Mouse (Mus musculus): ENCODE measurements around the gene 1300017J02Rik.

Gene 1300017J02Rik

DNA sequence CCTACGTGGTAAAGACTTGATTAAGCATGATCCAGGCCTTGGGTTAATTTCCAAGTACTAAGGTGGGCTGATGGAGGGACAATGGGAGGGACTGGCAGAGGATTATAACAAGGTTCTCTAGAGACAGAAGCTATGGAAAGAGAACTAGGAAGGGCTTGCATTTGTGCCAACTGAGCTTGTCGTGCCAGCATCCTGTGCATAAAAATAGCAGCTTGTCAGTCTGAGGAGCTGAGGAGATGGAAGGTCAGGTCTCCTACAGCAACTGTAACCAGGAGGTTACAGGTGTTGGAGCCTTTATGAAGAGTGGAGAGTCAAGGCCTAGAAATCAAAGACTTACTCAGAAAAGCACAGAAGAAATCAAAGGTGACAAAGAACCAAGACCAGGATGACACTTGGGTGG is 91.3 kb downstream of the 1300017J02Rik start:
- DNase-seq (ENCODE audit: low spot score in 2 of 2): no peak

DNA sequence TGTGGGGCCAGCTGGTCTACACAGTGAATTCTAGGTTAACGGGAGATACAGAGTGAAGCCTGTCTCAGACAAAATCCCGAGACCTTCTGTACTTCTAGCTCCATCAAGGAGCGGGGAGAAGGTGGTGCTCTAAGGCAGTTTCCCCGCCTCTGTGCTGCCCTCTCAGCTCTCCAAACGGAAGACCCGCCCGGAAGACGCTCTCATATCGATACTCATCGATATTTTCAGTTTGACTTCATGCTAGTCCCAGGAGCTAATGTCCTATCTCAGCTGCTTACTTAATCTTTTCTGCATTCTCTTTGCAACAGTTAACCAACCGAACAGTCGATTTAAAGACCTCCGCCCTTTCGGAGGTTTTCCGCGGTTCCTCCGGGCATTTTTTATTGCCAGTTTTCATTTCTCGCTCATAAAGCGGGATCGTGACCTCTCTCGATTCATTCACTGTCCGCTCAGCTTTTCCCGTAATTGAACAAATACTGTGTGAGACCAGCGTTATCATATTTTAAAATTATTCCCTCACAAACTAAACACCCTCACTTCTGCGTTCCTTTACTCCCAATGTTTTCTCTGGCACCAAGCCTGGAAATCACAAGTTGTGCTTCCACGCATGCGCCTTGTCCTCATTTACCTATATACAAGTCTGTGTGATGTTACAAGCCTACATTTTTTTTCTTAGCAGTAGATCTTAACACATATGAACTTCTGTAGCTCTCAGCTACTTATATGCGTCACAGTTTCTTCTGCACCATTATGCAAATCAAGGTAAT is 92.0 kb downstream of the 1300017J02Rik start:
- no peak for DNase-seq (ENCODE audit: low spot score in 2 of 2)

- DNase-seq (ENCODE audit: low spot score in 2 of 2): no peak
Observed at GRCm38 (mm10) chr9:103208802-103209423, 96.0 kb downstream of the 1300017J02Rik start.

- DNase-seq (ENCODE audit: low spot score in 2 of 2): peak; percentile 63 to 69
Observed at GRCm38 (mm10) chr9:103207846-103208245, 97.0 kb downstream of the 1300017J02Rik start.

DNA sequence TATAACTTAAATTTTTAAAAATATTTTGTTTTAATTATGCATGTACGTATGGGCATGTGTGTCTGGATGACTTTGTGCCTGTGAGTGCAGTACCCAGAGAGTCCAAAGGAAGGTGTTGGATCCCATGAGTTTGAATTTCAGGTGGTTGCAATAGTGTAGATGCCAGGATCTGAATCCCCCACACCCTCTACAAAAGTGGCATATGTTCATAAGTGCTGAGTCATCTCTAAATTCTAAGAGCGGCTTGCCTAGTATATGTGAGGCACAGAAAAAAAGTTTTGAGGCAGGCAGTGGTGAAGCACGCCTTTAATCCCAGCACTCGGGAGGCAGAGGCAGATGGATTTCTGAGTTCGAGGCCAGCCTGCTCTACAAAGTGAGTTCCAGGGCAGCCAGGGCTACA is 99.1 kb downstream of the 1300017J02Rik start:
- no peak for DNase-seq (ENCODE audit: low spot score in 2 of 2)

GRCm38 (mm10) chr9:103201561-103202260 is 103.2 kb downstream of the 1300017J02Rik start, which contains the start of gene Srprb:
Srprb (minus strand) TSS chr9:103202137.
- DNase-seq (ENCODE audit: low spot score in 2 of 2): peak; percentile 95

All from right cerebral cortex, adult 2 months (tissue).